In the genomic region with DNA sequence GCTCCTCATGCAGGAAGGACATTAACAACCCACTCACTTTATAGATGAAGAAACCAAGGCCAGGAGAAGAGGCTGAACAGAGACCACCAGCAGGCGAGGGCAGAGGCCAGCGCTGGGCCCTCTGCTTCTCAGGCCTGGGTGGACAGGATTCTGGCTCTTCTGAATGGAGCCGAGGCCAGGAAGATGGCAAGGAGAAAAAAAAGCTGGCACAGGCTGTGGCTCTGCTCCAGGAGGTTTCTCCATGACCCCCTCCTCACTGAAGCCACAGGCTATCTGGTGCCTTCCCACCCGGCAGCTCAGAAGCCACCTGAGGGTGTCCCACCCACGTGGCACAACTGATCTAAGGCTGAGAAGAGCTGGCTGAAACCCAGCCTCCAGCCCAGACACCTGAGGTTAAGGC, we compare ENCODE assay signal across 21 mouse cellular contexts.
DNase-seq lines count a peak whose midpoint lies in the region; ATAC-seq and TF ChIP-seq lines count a peak whose summit lies in the region.
"Had no signal": no experiment of that assay in that cellular context is flagged by ENCODE, and none has a peak within 500 bp of the region (broad histone marks: within the 10 kb centered on the region; RNA-seq: fewer than 3 reads in every experiment).

No protein-coding gene starts in this region.

- H3K4me3 ChIP-seq in forebrain, embryonic 15.5 days = no peak overlapping the region
- no peak overlapping the region for H3K4me3 ChIP-seq in forebrain, embryonic 14.5 days (ENCODE audit: low read depth, low read length)
- H3K4me3 ChIP-seq in layer of hippocampus, adult 2 months = no peak overlapping the region
- H3K4me3 ChIP-seq in midbrain, embryonic 14.5 days (replicated peaks; ENCODE audit: low read depth, low read length) = no peak overlapping the region
- no peak overlapping the region for H3K4me3 ChIP-seq in midbrain, embryonic 15.5 days
- no peak overlapping the region for H3K4me3 ChIP-seq in limb, embryonic 12.5 days (replicated peaks)
- H3K4me3 ChIP-seq: embryonic facial prominence, embryonic 12.5 days; forebrain, embryonic 12.5 days; heart, adult 2 months; intestine, embryonic 15.5 days had no signal

- TF ChIP-seq CTCF in layer of hippocampus, adult 2 months (conservative IDR thresholded peaks at IDR 0.05) = no peak

- no peaks in the 10 kb centered on the region for H3K9me3 ChIP-seq in forebrain, embryonic 15.5 days
- H3K9me3 ChIP-seq in forebrain, embryonic 14.5 days (replicated peaks; ENCODE audit: control insufficient read depth, low read length) = no peaks in the 10 kb centered on the region
- H3K9me3 ChIP-seq in midbrain, embryonic 14.5 days (ENCODE audit: control insufficient read depth, low read length) = no peaks in the 10 kb centered on the region
- no peaks in the 10 kb centered on the region for H3K9me3 ChIP-seq in midbrain, embryonic 15.5 days
- no peaks in the 10 kb centered on the region for H3K9me3 ChIP-seq in limb, embryonic 12.5 days
- H3K9me3 ChIP-seq: embryonic facial prominence, embryonic 12.5 days; forebrain, embryonic 12.5 days; intestine, embryonic 15.5 days had no signal

- H3K4me2 ChIP-seq in forebrain, embryonic 15.5 days (replicated peaks) = no peak overlapping the region
- no peak overlapping the region for H3K4me2 ChIP-seq in forebrain, embryonic 14.5 days (ENCODE audit: low read length)
- no peak overlapping the region for H3K4me2 ChIP-seq in midbrain, embryonic 14.5 days (ENCODE audit: low read length)
- H3K4me2 ChIP-seq in midbrain, embryonic 15.5 days = no peak overlapping the region
- no peak overlapping the region for H3K4me2 ChIP-seq in limb, embryonic 12.5 days
- H3K4me2 ChIP-seq: embryonic facial prominence, embryonic 12.5 days; forebrain, embryonic 12.5 days; heart, embryonic 11.5 days; hindbrain, embryonic 14.5 days; intestine, embryonic 15.5 days had no signal

- H3K36me3 ChIP-seq in forebrain, embryonic 15.5 days = no peaks in the 10 kb centered on the region
- H3K36me3 ChIP-seq in forebrain, embryonic 14.5 days (ENCODE audit: control insufficient read depth, insufficient read depth, low read length) = no peaks in the 10 kb centered on the region
- H3K36me3 ChIP-seq in midbrain, embryonic 14.5 days (ENCODE audit: control insufficient read depth, insufficient read depth, low read length) = no peaks in the 10 kb centered on the region
- H3K36me3 ChIP-seq in midbrain, embryonic 15.5 days (replicated peaks) = no peaks in the 10 kb centered on the region
- no peaks in the 10 kb centered on the region for H3K36me3 ChIP-seq in limb, embryonic 12.5 days
- H3K36me3 ChIP-seq: embryonic facial prominence, embryonic 12.5 days; forebrain, embryonic 12.5 days; intestine, embryonic 15.5 days had no signal

- 64% methylated on average over 5 of the region's 5 CpGs for WGBS in forebrain, embryonic 15.5 days
- WGBS in forebrain, embryonic 14.5 days = 62% methylated on average over 5 of the region's 5 CpGs
- 74% methylated on average over 5 of the region's 5 CpGs for WGBS in midbrain, embryonic 14.5 days
- WGBS in midbrain, embryonic 15.5 days = 67% methylated on average over 5 of the region's 5 CpGs
- 67% methylated on average over 5 of the region's 5 CpGs for WGBS in limb, embryonic 12.5 days

- no peak overlapping the region for H3K9ac ChIP-seq in forebrain, embryonic 15.5 days (replicated peaks)
- H3K9ac ChIP-seq in forebrain, embryonic 14.5 days (ENCODE audit: low read length) = no peak overlapping the region
- no peak overlapping the region for H3K9ac ChIP-seq in midbrain, embryonic 14.5 days (replicated peaks; ENCODE audit: low read length)
- H3K9ac ChIP-seq in midbrain, embryonic 15.5 days = no peak overlapping the region
- no peak overlapping the region for H3K9ac ChIP-seq in limb, embryonic 12.5 days (replicated peaks)
- H3K9ac ChIP-seq: embryonic facial prominence, embryonic 12.5 days; hindbrain, embryonic 14.5 days; intestine, embryonic 15.5 days had no signal

- no peak for DNase-seq in forebrain, embryonic 14.5 days (ENCODE audit: low spot score)
- DNase-seq in layer of hippocampus, adult 2 months (ENCODE audit: low spot score in 2 of 2) = no peak
- DNase-seq in layer of hippocampus, postnatal 25 days (ENCODE audit: extremely low spot score in 1 of 2, low spot score in 1 of 2) = no peak
- no peak for DNase-seq in midbrain, embryonic 14.5 days
- no peak for DNase-seq in liver
- DNase-seq: adrenal gland, postnatal 14 days; cerebellum, adult 18-20 months; cerebellum, adult 9-11 months; gastrocnemius, postnatal 10 days; heart, adult 2 months had no signal

- H3K4me1 ChIP-seq in forebrain, embryonic 15.5 days = peaks cover 90% of the 10 kb centered on the region
- H3K4me1 ChIP-seq in forebrain, embryonic 14.5 days (ENCODE audit: control insufficient read depth, insufficient read depth, low read length) = peaks cover 87% of the 10 kb centered on the region
- peaks cover 88% of the 10 kb centered on the region for H3K4me1 ChIP-seq in midbrain, embryonic 14.5 days (ENCODE audit: control insufficient read depth, insufficient read depth, low read length)
- H3K4me1 ChIP-seq in midbrain, embryonic 15.5 days = peaks cover 84% of the 10 kb centered on the region
- peaks cover 85% of the 10 kb centered on the region for H3K4me1 ChIP-seq in limb, embryonic 12.5 days (replicated peaks)

- no peak for ATAC-seq in forebrain, embryonic 15.5 days (replicated peaks)
- no peak for ATAC-seq in forebrain, embryonic 14.5 days
- ATAC-seq in midbrain, embryonic 14.5 days (ENCODE audit: low FRiP score, low TSS enrichment) = no peak
- no peak for ATAC-seq in midbrain, embryonic 15.5 days (replicated peaks)
- ATAC-seq in limb, embryonic 12.5 days (ENCODE audit: insufficient number of reproducible peaks, insufficient read depth, low FRiP score, low TSS enrichment, low read depth) = no peak
- ATAC-seq: activated CD4-positive, CD25-positive, alpha-beta regulatory T cell, adult 4 months; intestine, embryonic 15.5 days; Patski had no signal

- H3K27ac ChIP-seq in forebrain, embryonic 15.5 days (replicated peaks) = 0 out of 2 replicates have a peak overlapping the region, but pooled peaks have one; percentile 19
- no peak overlapping the region for H3K27ac ChIP-seq in forebrain, embryonic 14.5 days (ENCODE audit: low read depth, low read length)
- peak overlapping the region; percentile 23; the same call in 1 of the 2 replicates for H3K27ac ChIP-seq in layer of hippocampus, adult 2 months
- peak overlapping the region; percentile 70 for H3K27ac ChIP-seq in midbrain, embryonic 14.5 days (replicated peaks; ENCODE audit: low read depth, low read length)
- H3K27ac ChIP-seq in midbrain, embryonic 15.5 days = no peak overlapping the region
- 0 out of 2 replicates have a peak overlapping the region, but pooled peaks have one; percentile 60 for H3K27ac ChIP-seq in limb, embryonic 12.5 days
- H3K27ac ChIP-seq: heart, adult 2 months; hindbrain, embryonic 14.5 days; intestine, embryonic 15.5 days had no signal

- no peaks in the 10 kb centered on the region for H3K27me3 ChIP-seq in forebrain, embryonic 15.5 days
- no peaks in the 10 kb centered on the region for H3K27me3 ChIP-seq in forebrain, embryonic 14.5 days (replicated peaks; ENCODE audit: control insufficient read depth, insufficient read depth, low read length)
- H3K27me3 ChIP-seq in midbrain, embryonic 14.5 days (ENCODE audit: control insufficient read depth, insufficient read depth, low read length) = no peaks in the 10 kb centered on the region
- H3K27me3 ChIP-seq in midbrain, embryonic 15.5 days (replicated peaks) = no peaks in the 10 kb centered on the region
- H3K27me3 ChIP-seq in limb, embryonic 12.5 days = peaks cover 55% of the 10 kb centered on the region
- H3K27me3 ChIP-seq: CH12.LX; embryonic facial prominence, embryonic 12.5 days; intestine, embryonic 15.5 days had no signal

Comparison
In these comparisons a context has a peak if more than half of its experiments do, and no peak if none do; other contexts are left out.
1. H3K27ac ChIP-seq: peak in forebrain, embryonic 15.5 days (single experiment), layer of hippocampus, adult 2 months (single experiment), midbrain, embryonic 14.5 days (single experiment) and limb, embryonic 12.5 days (single experiment); none in forebrain, embryonic 14.5 days (single experiment) and midbrain, embryonic 15.5 days (single experiment).